In genomic region chr13:52735934-52736523, GRCm38 (mm10) we compare ENCODE assay signal across 9 mouse cellular contexts.
DNase-seq lines count a peak whose midpoint lies in the region; ATAC-seq and TF ChIP-seq lines count a peak whose summit lies in the region.
"Had no signal": no experiment of that assay in that cellular context is flagged by ENCODE, and none has a peak within 500 bp of the region (broad histone marks: within the 10 kb centered on the region; RNA-seq: fewer than 3 reads in every experiment).

No protein-coding gene starts in this region.

- 27% methylated on average over 19 of the region's 19 CpGs for WGBS in kidney, postnatal 0 days

- H3K4me3 ChIP-seq in kidney, postnatal 0 days (replicated peaks; ENCODE audit: low read depth, low read length) = no peak overlapping the region

- no peaks in the 10 kb centered on the region for H3K9me3 ChIP-seq in kidney, postnatal 0 days (replicated peaks; ENCODE audit: low read length)

- ATAC-seq in kidney, postnatal 0 days (replicated peaks; ENCODE audit: low FRiP score, low read depth) = no peak; the same call in 1 of the 2 replicates

- TF ChIP-seq CTCF in kidney, postnatal 0 days (IDR thresholded peaks at IDR 0.05; ENCODE audit: low read depth) = no peak

- H3K9ac ChIP-seq in kidney, postnatal 0 days (ENCODE audit: low read depth, low read length) = no peak overlapping the region

- H3K36me3 ChIP-seq in kidney, postnatal 0 days (ENCODE audit: insufficient read depth, low read length) = no peaks in the 10 kb centered on the region

- DNase-seq in cerebellum, postnatal 10 days = peak; percentile 47 to 57
- DNase-seq in cerebellum, postnatal 4 days (ENCODE audit: low spot score in 2 of 2) = no peak
- DNase-seq in urinary bladder, adult 18-20 months (ENCODE audit: low spot score in 2 of 2) = peak; percentile 34 to 64
- no peak for DNase-seq in urinary bladder, postnatal 10 days (ENCODE audit: low spot score)
- peak; percentile 64 for DNase-seq in kidney, postnatal 0 days (ENCODE audit: low spot score)
- DNase-seq in ovary, postnatal 36 days (ENCODE audit: low spot score) = peak; percentile 39
- no peak for DNase-seq in right cerebral cortex, postnatal 14 days
- no peak for DNase-seq in thymus, postnatal 14 days

- no peaks in the 10 kb centered on the region; the same call in 1 of the 2 replicates for H3K4me1 ChIP-seq in kidney, postnatal 0 days (replicated peaks; ENCODE audit: insufficient read depth, low read length)

- no peaks in the 10 kb centered on the region for H3K27me3 ChIP-seq in kidney, postnatal 0 days (ENCODE audit: insufficient read depth, low read length)

- H3K4me2 ChIP-seq in kidney, postnatal 0 days (ENCODE audit: low read length) = no peak overlapping the region

- no peak overlapping the region for H3K27ac ChIP-seq in kidney, postnatal 0 days
- H3K27ac ChIP-seq: macrophage had no signal

Comparison
In these comparisons a context has a peak if more than half of its experiments do, and no peak if none do; other contexts are left out.
1. DNase-seq: peak in cerebellum, postnatal 10 days (2 of 2), urinary bladder, adult 18-20 months (2 of 2), kidney, postnatal 0 days (single experiment) and ovary, postnatal 36 days (single experiment); none in cerebellum, postnatal 4 days (0 of 2), urinary bladder, postnatal 10 days (single experiment), right cerebral cortex, postnatal 14 days (single experiment) and thymus, postnatal 14 days (single experiment).